Mouse (Mus musculus) limb, embryonic 11.5 days (tissue): ENCODE results near the gene Ldlrad3. TPM values are rescaled to one million over a fixed set of nuclear protein-coding genes. Genes with fewer than 3 reads are reported as not detected.

Source experiments
- ATAC-seq: fragments of 200-750 bp; cut with Nextera tagmentation; 2 replicates; pipeline ENCODE4 v1.8.0; 2017; ENCODE audit warnings: low read depth; ENCODE audit not compliant: insufficient number of reproducible peaks, low FRiP score, low TSS enrichment
- DNase-seq: peaks from one replicate; pipeline ENCODE4 v3.0.0-alpha.2; 2015; ENCODE audit warnings: low spot score
- H3K27ac ChIP-seq: fragments of 300-500 bp; sonication (generic); replicated peaks from 2 replicates; pipeline ENCODE4 v1.5.1; 2014; ENCODE audit warnings: low read depth, mild to moderate bottlenecking, low read length
- H3K27me3 ChIP-seq: fragments of 300-500 bp; sonication (generic); 2 replicates; pipeline ENCODE4 v1.6.1; 2014; ENCODE audit warnings: mild to moderate bottlenecking, low read length, mixed read lengths; ENCODE audit not compliant: control insufficient read depth, insufficient read depth
- H3K36me3 ChIP-seq: fragments of 300-500 bp; sonication (generic); 2 replicates; pipeline ENCODE4 v1.6.1; 2014; ENCODE audit warnings: mild to moderate bottlenecking, low read length, moderate library complexity, mixed read lengths; ENCODE audit not compliant: control insufficient read depth, insufficient read depth
- H3K4me1 ChIP-seq: fragments of 300-500 bp; sonication (generic); 2 replicates; pipeline ENCODE4 v1.6.1; 2014; ENCODE audit warnings: low read length, mixed read lengths; ENCODE audit not compliant: control insufficient read depth, insufficient read depth
- H3K4me2 ChIP-seq: fragments of 300-500 bp; sonication (generic); 2 replicates; pipeline ENCODE4 v1.6.1; 2014; ENCODE audit warnings: low read depth, mild to moderate bottlenecking, moderate library complexity; ENCODE audit not compliant: severe bottlenecking
- H3K4me3 ChIP-seq: fragments of 300-500 bp; sonication (generic); 2 replicates; pipeline ENCODE4 v1.5.1; 2014; ENCODE audit warnings: low read depth, low read length
- H3K9ac ChIP-seq: fragments of 300-500 bp; sonication (generic); 2 replicates; pipeline ENCODE4 v1.6.1; 2014; ENCODE audit warnings: mild to moderate bottlenecking, low read length
- H3K9me3 ChIP-seq: fragments of 300-500 bp; sonication (generic); 2 replicates; pipeline ENCODE4 v1.6.1; 2016; ENCODE audit warnings: low read length; ENCODE audit not compliant: control insufficient read depth
- WGBS: fragments of 180-500 bp; shearing (Covaris S2); extraction: QIAGEN DNeasy Blood & Tissue Kit; methylation state at CpG from one replicate; pipeline ENCODE4 v1.1.7; 2014; 5-methylcytosine and 5-hydroxymethylcytosine counted together
- polyA plus RNA-seq: library from polyadenylated mRNA; unstranded; fragments of >200 nt; fragmentation: Nextera tagmentation; extraction: Ambion mirVana; gene quantifications from 2 replicates; pipeline ENCODE4 v1.2.1, GENCODE M21; 2014

Ldlrad3 gene
- polyA plus RNA-seq, 1 experiment from 2014 or later = 57.5 TPM

DNA sequence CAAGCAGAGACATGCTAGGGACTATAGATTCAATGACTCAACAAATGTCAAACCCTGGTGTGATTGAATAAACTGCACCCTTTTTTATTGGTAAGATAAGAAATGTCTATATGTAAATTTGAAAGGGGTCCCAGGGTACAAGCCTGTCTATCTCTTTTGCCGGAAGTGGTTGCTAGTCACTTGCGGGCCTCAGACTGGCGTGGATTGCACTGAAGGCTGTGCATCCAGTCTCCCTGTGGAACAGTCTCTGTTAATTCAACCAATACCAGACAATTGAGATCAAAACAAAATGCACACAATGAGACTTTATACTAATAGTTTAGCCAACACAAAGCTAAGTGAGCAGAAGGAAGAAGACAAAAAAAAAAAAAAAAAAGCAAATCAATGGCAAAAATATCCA lies 261.0 kb downstream of the Ldlrad3 start:
- DNase-seq (no peak), ATAC-seq (no peak)
- Histone ChIP-seq H3K9ac (no peak overlapping the region), H3K4me1 (no peaks in the 10 kb centered on the region), H3K27me3 (no peaks in the 10 kb centered on the region), H3K36me3 (no peaks in the 10 kb centered on the region), H3K4me2 (no peak overlapping the region), H3K9me3 (no peaks in the 10 kb centered on the region), H3K4me3 (no peak overlapping the region), H3K27ac (no peak overlapping the region)
- WGBS = 89% methylated on average over 3 of the region's 3 CpGs

DNA sequence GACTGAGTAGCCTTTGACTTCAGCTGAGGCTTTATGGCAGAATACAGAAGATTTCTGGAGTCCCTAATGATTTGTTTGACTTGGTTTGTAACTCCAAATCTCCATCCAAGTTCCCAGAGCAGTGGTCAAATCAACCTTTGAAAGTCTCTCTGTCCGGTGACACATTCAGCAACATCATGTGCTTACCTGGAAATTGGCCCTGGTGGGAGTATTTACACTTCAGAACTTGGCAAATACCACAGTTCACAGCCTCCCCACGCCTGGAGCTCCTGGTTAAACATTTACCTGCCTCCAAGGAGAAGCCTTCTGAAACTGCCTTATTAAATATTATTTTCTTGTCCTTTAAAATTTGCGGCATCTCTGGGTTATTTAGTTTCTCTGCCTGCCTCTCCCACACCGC lies 263.0 kb downstream of the Ldlrad3 start:
- H3K4me1 ChIP-seq = no peaks in the 10 kb centered on the region
- no peak for DNase-seq
- H3K27ac ChIP-seq = no peak overlapping the region
- no peaks in the 10 kb centered on the region for H3K36me3 ChIP-seq
- H3K9ac ChIP-seq = no peak overlapping the region
- H3K4me3 ChIP-seq = no peak overlapping the region
- no peak overlapping the region for H3K4me2 ChIP-seq
- H3K27me3 ChIP-seq = no peaks in the 10 kb centered on the region
- no peak for ATAC-seq
- WGBS = 80% methylated on average over 4 of the region's 4 CpGs
- no peaks in the 10 kb centered on the region for H3K9me3 ChIP-seq

GRCm38 (mm10) chr2:101922302-101922701 lies 263.9 kb downstream of the Ldlrad3 start:
- Histone ChIP-seq H3K9ac (no peak overlapping the region), H3K4me2 (no peak overlapping the region), H3K4me3 (no peak overlapping the region), H3K4me1 (no peaks in the 10 kb centered on the region), H3K36me3 (no peaks in the 10 kb centered on the region), H3K27ac (no peak overlapping the region), H3K27me3 (no peaks in the 10 kb centered on the region), H3K9me3 (no peaks in the 10 kb centered on the region)
- ATAC-seq (no peak), DNase-seq (no peak)
- WGBS = 89% methylated on average over 4 of the region's 4 CpGs

GRCm38 (mm10) chr2:101920136-101920554 lies 266.0 kb downstream of the Ldlrad3 start:
- H3K27ac ChIP-seq = no peak overlapping the region
- H3K9ac ChIP-seq = no peak overlapping the region
- no peaks in the 10 kb centered on the region for H3K36me3 ChIP-seq
- H3K4me3 ChIP-seq = no peak overlapping the region
- no peak overlapping the region for H3K4me2 ChIP-seq
- DNase-seq (no peak), ATAC-seq (no peak)
- WGBS = 66% methylated on average over 2 of the region's 2 CpGs
- no peaks in the 10 kb centered on the region for H3K27me3 ChIP-seq
- H3K9me3 ChIP-seq = no peaks in the 10 kb centered on the region
- no peaks in the 10 kb centered on the region for H3K4me1 ChIP-seq

DNA sequence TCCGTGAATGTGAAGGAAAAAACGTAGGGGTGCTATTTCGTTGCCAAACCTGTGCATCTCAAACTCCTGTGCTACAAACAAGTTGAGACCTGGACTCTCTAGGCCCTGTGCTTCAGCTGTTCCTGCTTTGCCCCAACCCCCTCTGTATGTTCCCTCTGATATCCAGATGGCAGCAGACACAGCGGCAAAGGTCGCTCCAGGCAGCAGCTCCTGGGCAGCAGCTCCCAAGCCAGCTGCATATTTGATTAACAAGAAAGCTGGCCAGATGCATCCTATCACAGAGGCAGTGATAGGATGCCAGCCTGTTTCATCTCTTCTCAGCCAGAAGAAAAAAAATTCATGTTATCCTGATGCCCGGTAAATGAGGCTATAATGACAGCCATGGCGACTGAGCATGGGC lies 267.7 kb downstream of the Ldlrad3 start:
- no peak overlapping the region for H3K27ac ChIP-seq

DNA sequence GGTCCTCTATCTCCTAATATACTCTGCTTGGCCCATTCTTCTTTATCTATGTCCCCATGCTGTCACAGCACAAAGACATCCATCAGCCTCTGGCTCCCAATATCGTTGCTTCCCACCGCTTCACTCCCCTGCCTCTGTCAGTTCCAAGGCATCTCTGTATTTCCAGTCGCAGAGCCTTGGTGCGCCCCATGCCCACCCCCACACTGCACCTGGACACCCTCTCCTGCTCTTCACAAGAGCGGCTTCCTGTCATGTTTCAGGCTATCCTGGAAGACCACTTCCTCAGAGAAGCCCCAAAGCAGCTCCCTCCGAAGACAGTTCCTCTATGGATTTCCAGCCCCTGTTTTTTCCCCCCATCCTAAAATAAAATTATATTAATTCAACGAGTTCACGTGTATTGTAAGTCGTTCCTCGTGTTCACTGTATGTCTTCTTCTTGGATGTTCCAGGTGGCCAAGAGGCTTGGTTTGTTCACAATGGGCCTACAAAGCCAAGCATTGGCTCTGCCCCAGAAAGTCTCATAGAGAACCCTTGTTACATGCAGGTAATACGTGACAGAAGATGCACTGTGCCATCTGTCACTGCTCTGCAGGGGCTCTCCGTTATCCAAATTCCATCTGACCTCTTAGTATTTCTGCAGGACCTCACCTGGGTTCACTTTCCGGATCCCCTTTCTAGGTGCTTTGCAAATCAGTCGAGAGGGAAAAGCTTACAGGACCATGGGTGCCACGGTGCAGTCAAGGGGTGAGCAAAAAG lies 276.7 kb downstream of the Ldlrad3 start:
- H3K9me3 ChIP-seq = no peaks in the 10 kb centered on the region
- no peaks in the 10 kb centered on the region for H3K27me3 ChIP-seq
- no peak overlapping the region for H3K4me2 ChIP-seq
- no peak overlapping the region for H3K9ac ChIP-seq
- ATAC-seq (no peak), DNase-seq (no peak)
- no peak overlapping the region for H3K27ac ChIP-seq
- H3K36me3 ChIP-seq = peaks cover 3% of the 10 kb centered on the region; the same call in 1 of the 2 replicates
- WGBS = 95% methylated on average over 15 of the region's 15 CpGs
- H3K4me1 ChIP-seq = no peaks in the 10 kb centered on the region
- no peak overlapping the region for H3K4me3 ChIP-seq

More for the DNA sequence above, 267.7 kb downstream of the Ldlrad3 start:
- H3K36me3 ChIP-seq = no peaks in the 10 kb centered on the region
- H3K4me2 ChIP-seq = no peak overlapping the region
- WGBS = 77% methylated on average over 7 of the region's 7 CpGs
- H3K9me3 ChIP-seq = no peaks in the 10 kb centered on the region
- H3K4me1 ChIP-seq = no peaks in the 10 kb centered on the region
- no peak for DNase-seq
- H3K9ac ChIP-seq = no peak overlapping the region
- no peak for ATAC-seq
- no peaks in the 10 kb centered on the region for H3K27me3 ChIP-seq
- H3K4me3 ChIP-seq = no peak overlapping the region

- Histone ChIP-seq H3K4me1 (no peaks in the 10 kb centered on the region), H3K9me3 (no peaks in the 10 kb centered on the region), H3K9ac (no peak overlapping the region), H3K4me3 (no peak overlapping the region), H3K4me2 (no peak overlapping the region), H3K36me3 (peaks cover 3% of the 10 kb centered on the region; the same call in 1 of the 2 replicates), H3K27me3 (no peaks in the 10 kb centered on the region), H3K27ac (no peak overlapping the region)
- ATAC-seq (no peak), DNase-seq (no peak)
- WGBS = 82% methylated on average over 13 of the region's 13 CpGs
These were observed 277.4 kb downstream of the Ldlrad3 start for GRCm38 (mm10) chr2:101908773-101909172.

DNA sequence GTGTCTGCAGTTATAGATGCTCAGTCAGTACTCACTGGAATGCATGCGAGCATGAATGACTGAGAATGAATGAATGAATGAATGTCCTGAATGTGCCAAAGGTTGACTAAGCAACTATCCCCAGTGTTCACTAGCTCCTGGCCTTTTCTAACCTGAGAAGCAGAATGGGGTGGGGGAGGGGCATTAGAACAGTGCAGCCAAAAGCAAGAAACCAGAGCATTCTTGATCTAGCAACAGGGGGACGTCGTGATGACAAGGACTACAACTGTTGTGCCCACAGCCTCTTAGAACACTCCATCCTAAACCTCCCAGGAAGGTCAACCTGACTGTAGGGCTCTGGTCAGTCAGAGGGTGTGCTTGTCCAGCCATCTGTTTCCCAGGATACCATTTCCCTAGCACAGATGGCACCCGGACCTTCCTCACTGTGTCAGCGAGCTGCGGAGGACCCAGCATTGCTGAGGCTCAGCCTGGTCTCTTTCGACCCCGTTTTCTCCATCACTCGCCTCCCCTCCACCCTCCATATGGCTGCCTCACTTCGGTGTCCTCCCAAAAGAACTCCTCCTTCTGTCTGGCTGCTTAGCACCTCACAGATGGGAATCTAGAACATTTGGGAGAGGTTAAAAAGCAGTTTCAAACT lies 278.7 kb downstream of the Ldlrad3 start:
- no peak overlapping the region for H3K9ac ChIP-seq
- DNase-seq (no peak), ATAC-seq (no peak)
- H3K4me2 ChIP-seq = no peak overlapping the region
- H3K4me3 ChIP-seq = no peak overlapping the region
- H3K4me1 ChIP-seq = no peaks in the 10 kb centered on the region
- H3K9me3 ChIP-seq = no peaks in the 10 kb centered on the region
- WGBS = 70% methylated on average over 10 of the region's 10 CpGs
- H3K27ac ChIP-seq = no peak overlapping the region
- peaks cover 3% of the 10 kb centered on the region; the same call in 1 of the 2 replicates for H3K36me3 ChIP-seq
- H3K27me3 ChIP-seq = no peaks in the 10 kb centered on the region
